Mouse (Mus musculus) heart, postnatal 25 days (tissue): ENCODE results near the gene Gm21425. TPM values are rescaled to one million over a fixed set of nuclear protein-coding genes. Genes with fewer than 3 reads are reported as not detected.
"Not testable (repeated sequence)": the region's sequence is repeated elsewhere in the genome, so short reads cannot be mapped to it uniquely, and the experiment has no call there.

Source experiments
- DNase-seq: peaks from one replicate; pipeline ENCODE4 v3.0.0; 2022; ENCODE audit warnings: low spot score
- intact Hi-C: fragments of 180-260 bp; cut with DNase I; formaldehyde crosslinking; loops from one replicate; pipeline ENCODE4 v1.15.1; 2025
- total RNA-seq, 2 experiments: library from RNA; stranded (reverse); gene quantifications; 2 replicates each; pipeline ENCODE4 v1.2.3; 2021

Gene Gm21425
- not detected for total RNA-seq

- DNase-seq, intact Hi-C loops: not testable (repeated sequence)
These were observed at the start of gene Gm21425 for GRCm38 (mm10) chrY:13161668-13162067. Gene Gm21425, plus strand, starts transcription at chrY:13161968.

DNA sequence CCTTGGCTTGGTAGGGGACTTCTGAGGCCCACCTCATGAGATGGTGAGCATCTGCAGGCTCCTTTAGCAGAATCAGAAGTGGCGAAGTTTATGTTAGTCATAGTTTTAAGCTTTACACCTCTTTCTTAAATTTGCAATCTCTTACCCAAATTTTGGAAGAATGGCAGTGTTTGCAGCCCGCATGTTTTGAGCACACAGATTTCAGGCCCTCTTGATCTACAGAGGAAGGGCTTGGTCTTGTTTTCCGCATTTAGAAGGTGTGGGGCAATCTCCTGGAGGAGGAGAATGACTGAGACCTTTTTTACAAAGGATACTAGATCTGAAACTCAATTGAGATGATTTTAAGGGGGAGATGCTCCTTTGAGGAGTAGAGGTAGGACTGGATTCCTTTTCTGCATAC lies 28.4 kb upstream of the Gm21425 start, which contains the start of gene Gm21891:
Gm21891 (minus strand) TSS at position 101 of the 400 bp plus-strand sequence.
- DNase-seq, intact Hi-C loops: not testable (repeated sequence)

Other genes with a start within 250 kb of the Gm21425 start
- not detected for gene Gm20807, start 119.1 kb upstream of the Gm21425 start, total RNA-seq
- gene Gm21891, start 28.5 kb upstream of the Gm21425 start, total RNA-seq = not detected
- not detected for gene Gm21828, start 62.0 kb downstream of the Gm21425 start, total RNA-seq
- gene Gm21440, start 90.4 kb downstream of the Gm21425 start, total RNA-seq = not detected
- gene Gm21454, start 90.5 kb downstream of the Gm21425 start, total RNA-seq = not detected
- gene Gm21725, start 187.1 kb downstream of the Gm21425 start, total RNA-seq = not detected